Mouse (Mus musculus): ENCODE data around the gene Ky. TPM values are rescaled to one million over a fixed set of nuclear protein-coding genes. Genes with fewer than 3 reads are reported as not detected.

Ky gene
- polyA plus RNA-seq, 1 experiment = 0.15 TPM

DNA sequence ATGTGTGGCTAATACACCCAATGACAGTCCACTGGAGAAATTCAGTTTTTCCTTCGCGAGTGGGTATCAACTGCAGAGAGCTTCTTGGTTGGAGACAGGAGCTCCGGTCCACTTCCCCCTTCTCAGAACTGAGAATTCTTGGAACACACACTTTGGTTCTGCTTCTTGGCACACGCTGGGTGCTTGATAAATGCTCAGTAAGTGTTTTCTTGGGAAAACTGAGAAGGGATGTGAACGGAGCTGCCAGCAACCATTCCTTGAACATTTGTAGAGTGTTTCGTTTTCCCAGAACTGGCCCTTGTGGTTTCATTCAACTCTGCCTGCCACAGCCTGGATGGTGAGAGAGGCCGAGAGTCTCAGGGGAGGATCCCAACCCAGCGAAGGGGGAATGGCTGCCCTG is 43.7 kb downstream of the Ky start:
- DNase-seq (ENCODE audit: low spot score) = no peak

- no peak for DNase-seq (ENCODE audit: low spot score)
These were observed 46.2 kb downstream of the Ky start for GRCm38 (mm10) chr9:102551771-102552170.

DNA sequence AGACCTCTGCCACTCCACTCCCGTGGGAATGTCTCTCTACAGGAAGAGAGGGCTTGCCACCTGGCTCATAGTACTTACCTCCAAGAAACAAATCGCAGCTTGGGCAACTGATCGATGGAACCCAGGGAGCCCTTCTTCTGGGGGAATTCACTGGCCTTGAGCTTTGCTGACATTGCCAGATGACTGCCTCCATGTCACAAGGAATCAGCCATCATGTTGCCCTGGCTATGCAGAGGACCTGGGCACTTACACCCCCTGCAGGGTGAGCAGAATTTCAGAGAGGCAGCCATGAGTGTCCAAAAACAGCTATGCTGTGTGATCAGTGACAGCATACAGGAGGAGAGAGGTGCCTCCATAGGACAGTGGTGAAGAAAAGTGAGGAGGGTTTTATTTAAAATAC is 48.2 kb downstream of the Ky start:
- no peak for DNase-seq (ENCODE audit: low spot score)

DNA sequence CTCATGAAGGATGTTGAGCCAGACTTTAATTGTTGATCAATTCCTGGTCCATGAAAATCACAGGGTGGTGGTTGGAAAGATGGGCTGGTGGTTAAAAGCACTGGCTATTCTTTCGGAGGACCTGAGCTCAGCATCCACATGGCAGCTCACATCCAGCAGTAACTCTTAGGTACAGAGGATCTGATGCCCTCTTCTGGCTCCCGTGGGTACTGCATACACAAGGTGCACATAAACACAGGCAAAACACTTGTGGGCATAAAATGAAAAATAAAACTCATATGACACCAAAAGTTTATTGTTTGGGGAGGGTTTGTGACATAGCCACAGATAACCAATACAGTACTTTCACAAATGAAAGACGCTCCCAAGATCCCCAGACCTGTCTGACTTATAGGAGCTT is 52.9 kb downstream of the Ky start:
- DNase-seq (ENCODE audit: low spot score) = no peak

- DNase-seq (ENCODE audit: low spot score) = no peak
These were observed 67.3 kb downstream of the Ky start for GRCm38 (mm10) chr9:102572888-102573287.

- no peak for DNase-seq (ENCODE audit: low spot score)
These were observed 71.9 kb downstream of the Ky start for GRCm38 (mm10) chr9:102577480-102577879.

- DNase-seq (ENCODE audit: low spot score) = no peak
These were observed 76.4 kb downstream of the Ky start for GRCm38 (mm10) chr9:102581921-102582469.

DNA sequence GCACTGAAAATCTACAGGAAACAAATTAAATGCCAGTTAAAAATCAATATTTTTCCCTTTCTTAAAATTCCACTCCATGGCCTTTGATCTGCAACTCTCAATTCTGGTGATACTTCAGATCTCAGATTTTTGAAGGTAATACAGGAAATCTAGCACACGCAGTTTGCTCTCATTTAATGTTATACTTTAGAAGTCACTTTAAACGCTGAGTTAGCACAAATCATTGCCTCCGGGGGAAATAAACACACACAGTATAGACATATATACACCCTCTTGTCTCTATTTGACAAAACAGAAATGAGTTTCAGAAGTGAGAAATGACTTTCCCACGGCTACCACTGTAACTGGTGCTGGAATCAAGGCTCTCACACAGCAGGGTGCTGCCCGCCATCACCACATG is 81.8 kb downstream of the Ky start:
- no peak for DNase-seq (ENCODE audit: low spot score)

DNA sequence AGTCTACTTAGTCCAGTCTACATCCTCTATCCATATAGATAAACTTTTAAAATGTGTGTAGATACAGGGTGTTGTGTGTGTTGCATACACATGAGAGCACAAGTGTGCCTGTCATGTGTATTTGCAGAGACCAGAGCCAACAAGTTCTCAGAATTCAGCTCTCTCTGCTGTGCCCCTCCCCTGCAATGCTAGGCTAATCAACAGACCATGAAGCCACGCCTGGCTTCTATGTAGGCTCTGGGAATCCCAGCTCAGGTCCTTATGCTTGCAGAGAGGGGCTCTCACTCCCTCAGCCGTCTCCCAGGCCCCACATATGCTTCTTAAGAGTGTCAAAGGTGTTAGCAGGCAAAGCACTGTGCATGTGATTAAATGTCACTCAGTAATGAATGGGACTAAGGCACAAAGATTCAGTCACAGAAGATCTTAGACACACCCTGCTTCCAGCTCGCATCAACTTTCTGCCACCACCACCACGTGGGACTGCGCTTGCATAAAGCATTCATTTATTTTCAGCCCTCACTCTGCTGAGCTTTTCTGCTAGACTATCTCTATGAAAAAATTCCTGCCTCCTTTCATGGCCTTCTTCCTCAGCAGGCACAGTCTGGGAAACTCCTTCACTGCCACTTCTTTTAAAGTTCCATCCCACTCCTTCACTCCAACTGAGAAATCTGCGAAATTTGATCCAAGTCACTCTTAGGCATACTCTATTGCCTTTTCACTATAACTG is 89.3 kb downstream of the Ky start:
- DNase-seq (ENCODE audit: low spot score) = no peak

Other genes starting within 250 kb of the Ky start
- gene Ephb1, start 151.1 kb upstream of the Ky start, polyA plus RNA-seq (2012; rRNA removed) = 0.84 and 0.91 TPM in 2 replicates
- 206 and 215 TPM in 2 replicates for gene Anapc13, start 120.5 kb downstream of the Ky start, polyA plus RNA-seq (2012; rRNA removed)
- 29.3 and 33.9 TPM in 2 replicates for gene Cep63, start 120.8 kb downstream of the Ky start, polyA plus RNA-seq (2012; rRNA removed)
- gene Amotl2, start 210.9 kb downstream of the Ky start, polyA plus RNA-seq (2012; rRNA removed) = 51.0 and 52.2 TPM in 2 replicates